Mouse (Mus musculus): ENCODE measurements at regions not wholly inside any gene's neighbourhood (a gene's known extent, or its start where the extent isn't known, plus 50 kb on each side); places are given as distances from the start of the nearest gene placed in this dataset.

DNA sequence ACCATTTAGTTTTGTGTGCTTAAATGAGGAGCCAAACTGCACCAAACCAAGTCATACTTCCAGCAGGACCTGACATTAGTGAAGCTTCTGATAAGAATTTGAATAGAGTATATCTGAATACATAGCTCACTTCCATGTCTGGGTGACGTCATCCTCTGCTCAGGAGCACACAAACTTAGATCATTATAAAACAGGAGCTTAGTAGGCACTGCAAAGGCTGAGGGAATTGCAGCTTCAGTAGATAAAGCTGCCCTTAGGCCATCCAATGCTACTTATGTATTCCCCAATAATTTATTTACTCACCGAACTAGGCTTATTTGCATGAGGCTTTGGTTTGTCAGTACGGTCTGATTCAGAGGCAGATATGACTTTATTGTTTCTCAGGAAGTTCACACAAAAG, 297.0 kb downstream of the Ice1 start:
- no peak for ATAC-seq (ENCODE audit: low FRiP score)
- H3K9me3 ChIP-seq (replicated peaks) = no peaks in the 10 kb centered on the region
- no peak overlapping the region for H3K4me3 ChIP-seq (replicated peaks)
- no peak overlapping the region for H3K27ac ChIP-seq (replicated peaks)
- peaks cover 4% of the 10 kb centered on the region; the same call in 1 of the 2 replicates for H3K4me1 ChIP-seq
- no peak overlapping the region for H3K4me2 ChIP-seq
- 43% methylated on average over 3 of the region's 3 CpGs for WGBS
- H3K27me3 ChIP-seq (replicated peaks) = no peaks in the 10 kb centered on the region
- H3K36me3 ChIP-seq = no peaks in the 10 kb centered on the region
- H3K9ac ChIP-seq (replicated peaks) = no peak overlapping the region

DNA sequence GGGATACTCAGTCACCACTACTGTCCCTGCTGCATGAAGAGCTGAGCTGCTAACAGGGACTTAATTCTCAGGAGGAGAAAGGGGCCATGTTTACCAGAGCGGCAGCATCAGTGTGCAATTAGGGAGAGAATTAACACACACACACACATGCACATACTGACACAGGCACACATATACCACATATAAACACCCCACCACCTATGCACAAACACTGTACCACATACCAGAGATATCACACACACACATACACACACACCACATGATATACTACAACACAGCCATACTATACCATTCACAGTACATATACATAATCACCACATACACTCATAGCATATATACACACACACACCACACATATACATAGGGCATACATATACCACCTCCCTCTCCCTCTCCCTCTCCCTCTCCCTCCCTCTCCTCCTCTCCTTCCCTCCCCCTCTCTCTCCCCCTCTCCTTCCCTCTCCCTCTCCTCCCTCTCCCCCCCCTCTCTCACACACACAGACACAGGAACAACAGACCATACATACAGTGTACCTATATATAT, 294.2 kb downstream of the Ice1 start:
- H3K36me3 ChIP-seq = no peaks in the 10 kb centered on the region
- H3K27ac ChIP-seq (replicated peaks) = no peak overlapping the region
- 78% methylated on average over 1 of the region's 1 CpGs for WGBS
- H3K9me3 ChIP-seq (replicated peaks) = no peaks in the 10 kb centered on the region
- H3K27me3 ChIP-seq (replicated peaks) = no peaks in the 10 kb centered on the region
- no peak overlapping the region for H3K4me3 ChIP-seq (replicated peaks)
- H3K9ac ChIP-seq (replicated peaks) = no peak overlapping the region
- H3K4me1 ChIP-seq = peaks cover 4% of the 10 kb centered on the region; the same call in 1 of the 2 replicates
- no peak for ATAC-seq (ENCODE audit: low FRiP score)
- no peak overlapping the region for H3K4me2 ChIP-seq

DNA sequence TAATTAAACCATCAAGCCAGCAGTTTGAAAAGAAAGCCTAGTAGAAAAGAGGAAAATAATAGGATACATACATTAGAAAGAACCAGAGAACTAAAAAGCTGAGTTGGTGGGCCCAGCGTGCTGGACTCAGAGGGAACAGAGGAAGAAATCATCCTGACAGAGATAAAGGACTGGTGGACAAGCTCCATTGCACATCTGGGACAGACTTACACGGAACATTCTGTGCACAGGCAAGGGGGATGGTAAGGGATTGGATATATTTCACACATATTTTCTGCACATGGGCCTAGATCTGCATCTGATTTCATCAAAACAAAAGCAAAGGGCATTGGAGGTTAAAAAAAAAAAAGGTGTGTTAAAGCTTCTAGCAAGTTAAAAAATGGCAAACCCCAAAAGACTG, 293.5 kb downstream of the Ice1 start:
- no peak for ATAC-seq (ENCODE audit: low FRiP score)
- H3K27me3 ChIP-seq (replicated peaks) = no peaks in the 10 kb centered on the region
- no peak overlapping the region for H3K27ac ChIP-seq (replicated peaks)
- no peaks in the 10 kb centered on the region for H3K9me3 ChIP-seq (replicated peaks)
- no peak overlapping the region for H3K4me2 ChIP-seq
- no peaks in the 10 kb centered on the region for H3K36me3 ChIP-seq
- H3K9ac ChIP-seq (replicated peaks) = no peak overlapping the region
- peaks cover 4% of the 10 kb centered on the region; the same call in 1 of the 2 replicates for H3K4me1 ChIP-seq
- no peak overlapping the region for H3K4me3 ChIP-seq (replicated peaks)
- WGBS = 36% methylated on average over 2 of the region's 2 CpGs

DNA sequence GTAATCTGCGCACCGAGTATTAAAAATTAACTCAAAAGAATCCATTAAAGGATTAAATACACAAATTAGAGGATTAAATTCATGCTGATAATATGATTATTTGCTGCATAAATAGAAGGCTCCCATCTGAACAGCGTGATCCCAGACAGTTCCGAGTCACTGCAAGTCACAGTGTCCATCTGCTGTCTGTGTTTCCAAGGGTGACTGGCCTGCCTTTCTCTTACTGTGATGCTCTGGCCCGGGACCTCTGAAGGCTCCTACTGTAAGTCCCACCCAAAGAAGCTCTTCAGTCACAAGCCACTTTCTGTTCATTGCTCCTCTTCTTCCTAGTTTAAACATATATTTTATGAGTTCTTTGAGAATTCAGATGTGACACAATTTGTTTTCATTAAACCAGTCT, 293.1 kb downstream of the Ice1 start:
- no peak for ATAC-seq (ENCODE audit: low FRiP score)
- peaks cover 4% of the 10 kb centered on the region; the same call in 1 of the 2 replicates for H3K4me1 ChIP-seq
- H3K4me2 ChIP-seq = no peak overlapping the region
- H3K27me3 ChIP-seq (replicated peaks) = no peaks in the 10 kb centered on the region
- H3K4me3 ChIP-seq (replicated peaks) = no peak overlapping the region
- no peaks in the 10 kb centered on the region for H3K36me3 ChIP-seq
- no peak overlapping the region for H3K27ac ChIP-seq (replicated peaks)
- 58% methylated on average over 5 of the region's 5 CpGs for WGBS
- H3K9ac ChIP-seq (replicated peaks) = no peak overlapping the region
- H3K9me3 ChIP-seq (replicated peaks) = no peaks in the 10 kb centered on the region

DNA sequence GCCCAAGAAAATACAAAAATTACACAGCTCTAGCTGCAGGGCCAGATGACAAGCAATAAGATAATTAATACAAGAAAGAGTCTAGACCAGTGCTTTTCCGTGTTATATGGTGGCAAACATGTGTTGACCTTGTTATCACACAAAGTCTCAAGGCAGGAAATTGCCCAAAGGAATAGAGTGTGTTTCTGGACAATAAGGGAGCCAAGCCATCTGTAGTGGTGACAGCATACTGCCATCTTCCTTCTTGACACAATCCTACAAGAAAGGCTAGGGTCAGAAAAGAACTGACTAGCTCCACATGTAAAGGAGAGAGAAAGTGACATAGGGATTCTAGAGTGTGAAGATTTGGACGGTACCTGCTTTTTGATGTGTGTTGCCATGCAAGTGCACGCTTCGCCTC, 289.0 kb downstream of the Ice1 start:
- no peak overlapping the region for H3K27ac ChIP-seq (replicated peaks)
- 91% methylated on average over 4 of the region's 4 CpGs for WGBS
- no peaks in the 10 kb centered on the region for H3K9me3 ChIP-seq (replicated peaks)
- no peak overlapping the region for H3K9ac ChIP-seq (replicated peaks)
- H3K4me1 ChIP-seq = no peaks in the 10 kb centered on the region
- ATAC-seq (ENCODE audit: low FRiP score) = no peak
- H3K4me3 ChIP-seq (replicated peaks) = no peak overlapping the region
- H3K4me2 ChIP-seq = no peak overlapping the region
- no peaks in the 10 kb centered on the region for H3K36me3 ChIP-seq
- no peaks in the 10 kb centered on the region for H3K27me3 ChIP-seq (replicated peaks)

DNA sequence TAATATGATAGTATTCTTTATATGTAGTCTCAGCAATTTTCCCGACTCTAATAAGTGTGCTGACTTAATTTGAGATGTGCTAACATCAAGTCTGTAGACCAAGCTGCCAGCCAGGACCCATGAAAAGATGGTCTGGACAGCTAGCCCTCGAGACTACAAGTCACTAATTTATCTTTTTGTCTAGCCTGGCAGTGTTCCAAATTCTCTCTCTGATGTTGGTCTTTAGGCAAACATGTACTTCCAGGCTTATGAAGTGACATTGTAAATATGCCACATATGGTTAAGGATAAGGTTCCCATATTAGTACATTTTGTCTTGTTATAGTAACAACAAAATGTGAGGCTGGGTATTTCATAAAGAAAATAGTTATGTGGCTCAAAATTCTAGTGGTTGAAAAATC, 288.5 kb downstream of the Ice1 start:
- Histone ChIP-seq H3K27ac (replicated peaks) (no peak overlapping the region), H3K4me1 (no peaks in the 10 kb centered on the region), H3K36me3 (no peaks in the 10 kb centered on the region), H3K4me3 (replicated peaks) (no peak overlapping the region), H3K4me2 (no peak overlapping the region), H3K27me3 (replicated peaks) (no peaks in the 10 kb centered on the region), H3K9me3 (replicated peaks) (no peaks in the 10 kb centered on the region), H3K9ac (replicated peaks) (no peak overlapping the region)
- WGBS = 59% methylated on average over 2 of the region's 2 CpGs
- ATAC-seq (ENCODE audit: low FRiP score) = no peak

DNA sequence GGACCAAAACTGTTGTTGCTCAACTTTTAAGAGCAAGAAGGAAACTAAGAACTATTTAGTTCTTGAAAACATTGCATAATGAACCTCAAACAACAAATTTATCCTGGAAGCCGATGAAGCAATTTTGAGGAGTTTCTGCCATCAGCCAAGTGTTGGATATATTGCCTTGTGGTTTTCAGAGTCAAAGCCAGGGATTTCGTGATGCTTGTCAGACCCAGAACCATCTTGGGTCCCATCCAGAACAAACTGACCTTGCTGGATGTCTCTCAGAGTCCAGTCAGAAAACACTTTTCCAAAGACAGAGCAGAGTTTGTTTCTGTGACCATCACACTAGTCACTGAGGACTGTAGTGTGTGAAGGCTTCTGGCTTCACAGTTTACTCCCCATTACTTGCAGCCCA, 267.8 kb downstream of the Ice1 start:
- no peaks in the 10 kb centered on the region for H3K4me1 ChIP-seq
- WGBS = 81% methylated on average over 2 of the region's 2 CpGs
- no peaks in the 10 kb centered on the region for H3K9me3 ChIP-seq (replicated peaks)
- H3K4me3 ChIP-seq (replicated peaks) = no peak overlapping the region
- no peak overlapping the region for H3K27ac ChIP-seq (replicated peaks)
- no peaks in the 10 kb centered on the region for H3K27me3 ChIP-seq (replicated peaks)
- H3K36me3 ChIP-seq = no peaks in the 10 kb centered on the region
- no peak overlapping the region for H3K9ac ChIP-seq (replicated peaks)
- ATAC-seq (ENCODE audit: low FRiP score) = no peak
- no peak overlapping the region for H3K4me2 ChIP-seq

DNA sequence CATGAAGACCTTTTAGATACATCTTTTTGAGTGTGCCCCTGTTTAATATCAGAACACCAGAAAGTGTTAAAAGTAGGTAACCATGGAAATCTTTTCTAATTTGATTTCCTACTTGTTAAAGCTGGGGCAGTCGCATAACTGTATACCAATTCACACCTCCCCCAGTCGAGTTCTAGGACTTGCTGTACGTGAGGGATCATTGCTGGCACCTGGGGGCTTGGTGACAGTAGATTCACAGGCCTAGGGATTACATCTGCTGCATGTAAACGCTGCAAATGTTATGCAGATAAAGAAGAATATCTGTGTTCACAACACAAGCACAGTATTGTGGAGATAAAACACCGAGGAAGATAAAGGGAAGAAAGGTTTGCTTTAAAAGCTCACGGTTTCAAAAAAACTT, 256.7 kb downstream of the Ice1 start:
- peaks cover 2% of the 10 kb centered on the region; the same call in 1 of the 2 replicates for H3K4me1 ChIP-seq
- ATAC-seq (ENCODE audit: low FRiP score) = no peak
- WGBS = 69% methylated on average over 6 of the region's 6 CpGs
- H3K4me2 ChIP-seq = no peak overlapping the region
- H3K36me3 ChIP-seq = no peaks in the 10 kb centered on the region
- no peaks in the 10 kb centered on the region for H3K9me3 ChIP-seq (replicated peaks)
- H3K4me3 ChIP-seq (replicated peaks) = no peak overlapping the region
- H3K27ac ChIP-seq (replicated peaks) = no peak overlapping the region
- H3K9ac ChIP-seq (replicated peaks) = no peak overlapping the region
- no peaks in the 10 kb centered on the region for H3K27me3 ChIP-seq (replicated peaks)

DNA sequence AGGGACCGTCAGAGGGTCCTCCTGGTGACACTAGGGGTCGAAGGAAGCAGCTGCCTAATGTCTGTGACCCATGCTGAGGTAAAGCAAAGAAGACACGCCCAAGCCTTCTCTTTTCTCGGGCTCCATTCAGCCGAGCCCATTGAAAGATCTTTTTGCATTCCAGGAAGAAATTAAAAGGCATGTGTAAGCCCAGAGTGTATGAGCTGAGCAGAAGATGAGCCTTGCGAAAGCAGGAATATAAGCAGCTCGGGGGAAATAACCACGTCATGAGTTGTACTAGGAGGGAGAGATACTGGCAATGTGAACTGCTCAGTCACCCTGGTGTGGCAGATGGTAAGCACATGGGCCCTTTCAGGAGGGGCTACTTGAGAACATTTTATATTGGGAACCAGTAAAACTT, 252.1 kb downstream of the Ice1 start:
- H3K4me3 ChIP-seq (replicated peaks) = no peak overlapping the region
- H3K27me3 ChIP-seq (replicated peaks) = no peaks in the 10 kb centered on the region
- no peaks in the 10 kb centered on the region for H3K36me3 ChIP-seq
- no peak overlapping the region for H3K9ac ChIP-seq (replicated peaks)
- H3K9me3 ChIP-seq (replicated peaks) = no peaks in the 10 kb centered on the region
- no peak for ATAC-seq (ENCODE audit: low FRiP score)
- H3K4me1 ChIP-seq = peaks cover 2% of the 10 kb centered on the region; the same call in 1 of the 2 replicates
- H3K4me2 ChIP-seq = no peak overlapping the region
- 52% methylated on average over 8 of the region's 8 CpGs for WGBS
- no peak overlapping the region for H3K27ac ChIP-seq (replicated peaks)

DNA sequence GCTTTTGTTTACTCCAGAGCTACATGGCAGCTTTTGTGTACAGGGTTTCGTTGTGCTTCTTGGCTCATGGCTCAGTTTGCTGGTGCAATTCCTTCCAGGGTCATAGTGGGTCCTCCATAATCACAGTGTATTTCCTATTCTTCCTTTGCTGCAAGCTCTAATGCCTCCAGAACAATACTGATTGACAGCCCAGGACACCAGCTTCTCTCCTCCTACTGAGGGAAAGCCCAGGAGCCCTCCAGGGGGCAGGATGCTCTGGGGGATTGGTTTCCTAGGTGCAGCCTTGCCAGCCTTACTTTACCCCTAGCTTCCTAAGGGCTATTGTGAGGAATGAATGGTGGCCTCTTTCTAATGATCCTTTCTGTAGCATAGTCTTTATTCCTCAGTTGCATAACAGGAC, 224.6 kb downstream of the Ice1 start:
- H3K27ac ChIP-seq (replicated peaks) = no peak overlapping the region
- ATAC-seq (ENCODE audit: low FRiP score) = no peak
- H3K4me2 ChIP-seq = no peak overlapping the region
- H3K36me3 ChIP-seq = no peaks in the 10 kb centered on the region
- no peaks in the 10 kb centered on the region for H3K9me3 ChIP-seq (replicated peaks)
- H3K27me3 ChIP-seq (replicated peaks) = no peaks in the 10 kb centered on the region
- WGBS = 24% methylated on average over 1 of the region's 1 CpGs
- no peak overlapping the region for H3K4me3 ChIP-seq (replicated peaks)
- H3K9ac ChIP-seq (replicated peaks) = no peak overlapping the region
- peaks cover 6% of the 10 kb centered on the region for H3K4me1 ChIP-seq

DNA sequence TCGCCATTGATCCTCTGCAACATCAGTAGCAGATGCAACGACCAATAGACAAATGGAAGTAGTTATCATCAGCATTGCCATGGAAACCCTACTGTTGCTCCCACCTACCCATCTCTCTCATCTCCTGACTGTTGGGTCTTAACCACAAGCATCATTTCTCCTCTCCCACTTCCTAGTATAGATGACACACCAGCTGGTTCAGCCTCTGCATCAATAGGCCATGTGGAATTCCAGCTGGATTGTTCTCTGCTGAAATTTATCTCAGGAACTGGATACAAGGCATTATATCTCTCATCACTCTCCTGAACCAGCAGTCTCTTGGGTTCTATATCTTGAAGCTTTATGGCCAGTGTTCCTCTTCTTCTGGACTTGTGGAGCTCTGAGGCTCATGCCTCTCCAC, 219.3 kb downstream of the Ice1 start:
- no peak overlapping the region for H3K27ac ChIP-seq (replicated peaks)
- H3K4me1 ChIP-seq = peaks cover 6% of the 10 kb centered on the region
- H3K9me3 ChIP-seq (replicated peaks) = no peaks in the 10 kb centered on the region
- no peak overlapping the region for H3K4me2 ChIP-seq
- H3K27me3 ChIP-seq (replicated peaks) = no peaks in the 10 kb centered on the region
- H3K9ac ChIP-seq (replicated peaks) = no peak overlapping the region
- 94% methylated on average over 2 of the region's 2 CpGs for WGBS
- no peak overlapping the region for H3K4me3 ChIP-seq (replicated peaks)
- ATAC-seq (ENCODE audit: low FRiP score) = no peak
- no peaks in the 10 kb centered on the region for H3K36me3 ChIP-seq

DNA sequence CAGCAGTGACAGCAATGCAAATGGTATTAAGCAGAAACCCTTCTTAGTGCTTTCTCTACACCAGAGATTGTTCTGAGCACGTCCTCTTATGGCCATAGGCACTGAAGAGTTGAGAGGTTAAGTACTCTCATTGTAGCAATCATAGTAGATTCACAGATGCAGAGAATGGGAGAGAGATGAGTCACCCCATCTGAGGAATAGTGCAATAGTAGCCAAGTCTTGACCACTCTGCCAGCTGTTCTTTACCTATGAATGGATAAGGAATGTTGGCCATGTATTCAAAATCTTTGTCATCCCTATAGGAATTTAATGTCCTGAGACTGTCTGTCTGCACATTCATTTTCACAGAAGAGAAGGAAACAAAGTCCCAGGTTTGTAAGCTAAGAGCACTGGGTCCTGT, 198.0 kb downstream of the Ice1 start:
- no peak for ATAC-seq (ENCODE audit: low FRiP score)
- H3K4me3 ChIP-seq (replicated peaks) = no peak overlapping the region
- WGBS = 61% methylated on average over 1 of the region's 1 CpGs
- H3K9me3 ChIP-seq (replicated peaks) = no peaks in the 10 kb centered on the region
- no peak overlapping the region for H3K4me2 ChIP-seq
- no peak overlapping the region for H3K27ac ChIP-seq (replicated peaks)
- no peak overlapping the region for H3K9ac ChIP-seq (replicated peaks)
- H3K27me3 ChIP-seq (replicated peaks) = no peaks in the 10 kb centered on the region
- no peaks in the 10 kb centered on the region for H3K4me1 ChIP-seq
- no peaks in the 10 kb centered on the region for H3K36me3 ChIP-seq

DNA sequence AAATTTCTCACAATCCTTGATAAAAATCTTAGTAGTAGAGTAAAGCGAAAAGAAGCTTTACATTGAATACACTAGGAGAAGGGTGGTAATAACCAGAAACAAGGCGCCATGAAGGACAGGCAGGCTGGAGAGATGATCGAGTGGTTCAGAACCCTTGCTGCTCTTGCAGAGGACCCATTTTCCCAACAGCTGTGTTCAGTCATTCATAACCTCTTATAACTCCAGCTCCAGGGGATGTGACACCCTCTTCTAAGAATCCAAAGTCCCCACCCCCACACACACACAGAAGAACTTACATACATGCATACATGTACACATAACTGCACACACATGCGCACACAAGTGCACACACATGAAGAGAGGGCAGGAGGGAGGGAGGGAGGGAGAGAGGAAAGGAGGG, 190.5 kb downstream of the Ice1 start:
- Histone ChIP-seq H3K27me3 (replicated peaks) (no peaks in the 10 kb centered on the region), H3K27ac (replicated peaks) (no peak overlapping the region), H3K4me3 (replicated peaks) (no peak overlapping the region), H3K36me3 (no peaks in the 10 kb centered on the region), H3K4me1 (no peaks in the 10 kb centered on the region), H3K9ac (replicated peaks) (no peak overlapping the region), H3K9me3 (replicated peaks) (no peaks in the 10 kb centered on the region), H3K4me2 (no peak overlapping the region)
- whole genome bisulfite sequencing = 93% methylated on average over 4 of the region's 4 CpGs
- ATAC-seq (ENCODE audit: low FRiP score) = no peak
